Mouse (Mus musculus) small intestine, adult 2 months (tissue): Measurements from ENCODE around the gene Pak6.

Source experiments
- CTCF ChIP-seq: fragments of 200-500 bp; IDR thresholded peaks from 2 replicates; pipeline ENCODE4 v1.5.1; 2012; ENCODE audit warnings: low read depth, mild to moderate bottlenecking, control low read depth, inconsistent platforms, low read length, moderate library complexity, mixed read lengths; ENCODE audit not compliant: insufficient replicate concordance, insufficient read length; ENCODE audit errors: extremely low read depth
- POLR2A ChIP-seq: fragments of 200-500 bp; IDR thresholded peaks from 2 replicates; pipeline ENCODE4 v1.6.1; 2012; ENCODE audit warnings: low read depth, mild to moderate bottlenecking, control low read depth, inconsistent platforms, low read length, moderate library complexity

GRCm38 (mm10) chr2:118658457-118658856 lies 4.6 kb upstream of the Pak6 start:
- no peak for TF ChIP-seq CTCF
- no peak for TF ChIP-seq POLR2A
